Mouse (Mus musculus): ENCODE data around the gene Slc30a3.

DNA sequence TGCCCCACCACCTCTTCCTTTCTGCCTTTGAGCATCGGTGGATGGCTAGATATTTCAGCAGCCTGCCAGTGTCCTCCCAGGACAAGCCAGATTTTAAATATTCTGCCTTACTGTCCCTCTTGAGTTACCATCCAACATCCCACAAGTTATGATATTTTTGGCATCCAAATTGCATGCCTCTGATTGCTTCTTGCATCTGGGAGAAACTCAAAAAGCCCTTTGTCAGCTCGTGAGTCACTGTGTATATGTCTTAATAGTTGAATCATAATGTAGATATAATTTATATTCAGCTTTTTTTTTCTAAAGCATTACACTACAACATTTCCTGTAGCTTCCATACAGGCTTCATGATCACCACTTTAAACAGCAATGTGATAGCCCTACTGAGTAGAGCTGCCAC, 20.9 kb downstream of the Slc30a3 start:
- no peak for TF ChIP-seq CTCF (IDR thresholded peaks at IDR 0.05; ENCODE audit: borderline replicate concordance, insufficient read depth, low read length)
- TF ChIP-seq POLR2A (IDR thresholded peaks at IDR 0.05; ENCODE audit: low read depth, low read length), result no peak

Measured in embryonic fibroblast, embryonic 13.5 days (primary cell).